Mouse (Mus musculus): ENCODE measurements around the gene Katnal1.

Gene Katnal1

GRCm38 (mm10) chr5:148883671-148884070 lies 45.4 kb downstream of the Katnal1 start:
- 62% methylated on average over 8 of the region's 8 CpGs for WGBS

- WGBS = 92% methylated on average over 6 of the region's 6 CpGs
These were observed 49.9 kb downstream of the Katnal1 start for GRCm38 (mm10) chr5:148879218-148879617.

GRCm38 (mm10) chr5:148873116-148873515 lies 56.0 kb downstream of the Katnal1 start:
- 85% methylated on average over 8 of the region's 8 CpGs for WGBS

- WGBS = 57% methylated on average over 3 of the region's 3 CpGs
These were observed 59.5 kb downstream of the Katnal1 start for GRCm38 (mm10) chr5:148869583-148869982.

GRCm38 (mm10) chr5:148867766-148868165 lies 61.4 kb downstream of the Katnal1 start:
- WGBS = 86% methylated on average over 6 of the region's 6 CpGs

GRCm38 (mm10) chr5:148867171-148867570 lies 61.9 kb downstream of the Katnal1 start:
- WGBS = 90% methylated on average over 7 of the region's 7 CpGs

- WGBS = 69% methylated on average over 10 of the region's 10 CpGs
These were observed 62.5 kb downstream of the Katnal1 start for GRCm38 (mm10) chr5:148866571-148866970.

- WGBS = 57% methylated on average over 6 of the region's 6 CpGs
These were observed 65.7 kb downstream of the Katnal1 start for GRCm38 (mm10) chr5:148863409-148863808.

GRCm38 (mm10) chr5:148862853-148863252 lies 66.3 kb downstream of the Katnal1 start:
- 35% methylated on average over 10 of the region's 10 CpGs for WGBS

GRCm38 (mm10) chr5:148862136-148862535 lies 67.0 kb downstream of the Katnal1 start:
- WGBS = 56% methylated on average over 8 of the region's 8 CpGs

GRCm38 (mm10) chr5:148857522-148857921 lies 71.6 kb downstream of the Katnal1 start:
- 86% methylated on average over 3 of the region's 3 CpGs for WGBS

GRCm38 (mm10) chr5:148855047-148855446 lies 74.1 kb downstream of the Katnal1 start:
- WGBS = 81% methylated on average over 8 of the region's 8 CpGs

GRCm38 (mm10) chr5:148854166-148854565 lies 75.0 kb downstream of the Katnal1 start:
- 18% methylated on average over 5 of the region's 5 CpGs for WGBS

- 65% methylated on average over 6 of the region's 6 CpGs for WGBS
These were observed 79.6 kb downstream of the Katnal1 start for GRCm38 (mm10) chr5:148849516-148849915.

GRCm38 (mm10) chr5:148847032-148847431 lies 82.1 kb downstream of the Katnal1 start:
- WGBS = 96% methylated on average over 5 of the region's 5 CpGs

- 53% methylated on average over 8 of the region's 8 CpGs for WGBS
These were observed 92.1 kb downstream of the Katnal1 start for GRCm38 (mm10) chr5:148837069-148837468.

GRCm38 (mm10) chr5:148831596-148832257 lies 97.4 kb downstream of the Katnal1 start:
- 5% methylated on average over 23 of the region's 23 CpGs for WGBS

- 28% methylated on average over 9 of the region's 9 CpGs for WGBS
These were observed 98.0 kb downstream of the Katnal1 start for GRCm38 (mm10) chr5:148831141-148831547.

- 89% methylated on average over 7 of the region's 7 CpGs for WGBS
These were observed 103.4 kb downstream of the Katnal1 start for GRCm38 (mm10) chr5:148825732-148826131.

- WGBS = 66% methylated on average over 13 of the region's 13 CpGs
These were observed 106.3 kb downstream of the Katnal1 start for GRCm38 (mm10) chr5:148822772-148823171.

All from cerebral cortex, adult 2 months (tissue).